Mouse (Mus musculus): ENCODE data around the gene Slc2a13.

Slc2a13 gene

GRCm38 (mm10) chr15:91372464-91373202 lies 200.4 kb downstream of the Slc2a13 start:
- DNase-seq: no peak

- no peak for DNase-seq
Observed at GRCm38 (mm10) chr15:91371859-91372394, 201.1 kb downstream of the Slc2a13 start.

GRCm38 (mm10) chr15:91369736-91370449 lies 203.2 kb downstream of the Slc2a13 start:
- DNase-seq: no peak

GRCm38 (mm10) chr15:91360495-91360894 lies 212.6 kb downstream of the Slc2a13 start:
- no peak for DNase-seq

- no peak for DNase-seq
Observed at GRCm38 (mm10) chr15:91351006-91351405, 222.1 kb downstream of the Slc2a13 start.

GRCm38 (mm10) chr15:91338350-91338749 lies 234.7 kb downstream of the Slc2a13 start:
- DNase-seq: no peak

- DNase-seq: no peak
Observed at GRCm38 (mm10) chr15:91334416-91334900, 238.6 kb downstream of the Slc2a13 start.

GRCm38 (mm10) chr15:91327748-91328147 lies 245.3 kb downstream of the Slc2a13 start:
- no peak for DNase-seq

- no peak for DNase-seq
Observed at GRCm38 (mm10) chr15:91327023-91327422, 246.0 kb downstream of the Slc2a13 start.

GRCm38 (mm10) chr15:91319376-91319775 lies 253.7 kb downstream of the Slc2a13 start:
- DNase-seq: peak in 1 of 2 experiments; percentile 30

- no peak for DNase-seq
Observed at GRCm38 (mm10) chr15:91316964-91317363, 256.1 kb downstream of the Slc2a13 start.

- no peak for DNase-seq
Observed at GRCm38 (mm10) chr15:91314402-91315318, 258.4 kb downstream of the Slc2a13 start.

GRCm38 (mm10) chr15:91304296-91304852 lies 268.7 kb downstream of the Slc2a13 start:
- DNase-seq: peak in 1 of 2 experiments; percentile 36

GRCm38 (mm10) chr15:91301366-91301765 lies 271.7 kb downstream of the Slc2a13 start:
- DNase-seq: peak; percentile 82 to 95

- no peak for DNase-seq
Observed at GRCm38 (mm10) chr15:91299319-91299835, 273.7 kb downstream of the Slc2a13 start.

- DNase-seq: no peak
Observed at GRCm38 (mm10) chr15:91283418-91283817, 289.6 kb downstream of the Slc2a13 start.

GRCm38 (mm10) chr15:91282822-91283221 lies 290.2 kb downstream of the Slc2a13 start:
- DNase-seq: no peak

GRCm38 (mm10) chr15:91281521-91281920 lies 291.5 kb downstream of the Slc2a13 start:
- no peak for DNase-seq

- DNase-seq: no peak
Observed at GRCm38 (mm10) chr15:91279571-91279970, 293.5 kb downstream of the Slc2a13 start.

- DNase-seq: peak; percentile 56 to 77
Observed at GRCm38 (mm10) chr15:91275961-91276360, 297.1 kb downstream of the Slc2a13 start.

GRCm38 (mm10) chr15:91268532-91268931 lies 304.5 kb downstream of the Slc2a13 start:
- peak; percentile 64 to 80 for DNase-seq

GRCm38 (mm10) chr15:91263926-91264325 lies 309.1 kb downstream of the Slc2a13 start:
- no peak for DNase-seq

Data from kidney, adult 8-10 months (tissue).